ENCODE assay signal across 8 mouse cellular contexts in genomic region chr15:84639451-84640136, GRCm38 (mm10). TPM values are rescaled to one million over a fixed set of nuclear protein-coding genes. Genes with fewer than 3 reads are reported as not detected.
A peak's percentile ranks its signal among the peaks of the same experiment; 100 is the strongest.
DNase-seq lines count a peak whose midpoint lies in the region; ATAC-seq and TF ChIP-seq lines count a peak whose summit lies in the region.
"Had no signal": no experiment of that assay in that cellular context is flagged by ENCODE, and none has a peak within 500 bp of the region (broad histone marks: within the 10 kb centered on the region; RNA-seq: fewer than 3 reads in every experiment).

No protein-coding gene starts in this region.

- no peak overlapping the region for H3K4me3 ChIP-seq in midbrain, postnatal 0 days (ENCODE audit: low read depth, low read length)
- H3K4me3 ChIP-seq in midbrain, embryonic 15.5 days: no peak overlapping the region
- H3K4me3 ChIP-seq in stomach, embryonic 14.5 days (ENCODE audit: low read depth, low read length): no peak overlapping the region
- H3K4me3 ChIP-seq: hindbrain, embryonic 15.5 days had no signal

- no peak overlapping the region for H3K9ac ChIP-seq in midbrain, postnatal 0 days (replicated peaks; ENCODE audit: low read length, poor library complexity, severe bottlenecking)
- H3K9ac ChIP-seq in midbrain, embryonic 15.5 days: no peak overlapping the region
- H3K9ac ChIP-seq in stomach, embryonic 14.5 days (replicated peaks; ENCODE audit: low read depth, low read length): no peak overlapping the region
- H3K9ac ChIP-seq: hindbrain, embryonic 15.5 days had no signal

- H3K9me3 ChIP-seq in midbrain, postnatal 0 days (ENCODE audit: low read length): no peaks in the 10 kb centered on the region
- H3K9me3 ChIP-seq in midbrain, embryonic 15.5 days: no peaks in the 10 kb centered on the region
- no peaks in the 10 kb centered on the region for H3K9me3 ChIP-seq in stomach, embryonic 14.5 days (ENCODE audit: control insufficient read depth, low read depth, low read length)
- H3K9me3 ChIP-seq: hindbrain, embryonic 15.5 days had no signal

- no peak for TF ChIP-seq CTCF in midbrain, postnatal 0 days (IDR thresholded peaks at IDR 0.05)

- intact Hi-C loops in heart, postnatal 36 days (cut with DNase I): loop anchor here (10.0 kb wide), 1 partner anchor 785 kb away; no protein-coding TSS in a partner anchor

- H3K4me1 ChIP-seq in midbrain, postnatal 0 days (ENCODE audit: insufficient read depth, low read length): no peaks in the 10 kb centered on the region
- H3K4me1 ChIP-seq in midbrain, embryonic 15.5 days: no peaks in the 10 kb centered on the region
- peaks cover 21% of the 10 kb centered on the region; the same call in 1 of the 2 replicates for H3K4me1 ChIP-seq in stomach, embryonic 14.5 days (ENCODE audit: control insufficient read depth, insufficient read depth, low read length)
- H3K4me1 ChIP-seq: hindbrain, embryonic 15.5 days had no signal

- no peak overlapping the region for H3K4me2 ChIP-seq in midbrain, postnatal 0 days (ENCODE audit: low read depth, low read length, poor library complexity, severe bottlenecking)
- no peak overlapping the region for H3K4me2 ChIP-seq in midbrain, embryonic 15.5 days
- H3K4me2 ChIP-seq in stomach, embryonic 14.5 days (replicated peaks; ENCODE audit: low read depth, low read length): no peak overlapping the region
- H3K4me2 ChIP-seq: hindbrain, embryonic 15.5 days had no signal

- ATAC-seq in midbrain, postnatal 0 days (ENCODE audit: low FRiP score): 0 out of 2 replicates have a peak, but pooled peaks have one; percentile 27
- no peak for ATAC-seq in midbrain, embryonic 15.5 days (replicated peaks)
- no peak for ATAC-seq in stomach, embryonic 14.5 days (ENCODE audit: insufficient number of reproducible peaks, insufficient read depth, low FRiP score, low read depth)

- DNase-seq in midbrain, postnatal 0 days (ENCODE audit: low spot score): peak; percentile 63
- peak; percentile 60 to 71 for DNase-seq in gastrocnemius, adult 8-10 months (ENCODE audit: low spot score in 2 of 2)
- peak; percentile 63 to 77 for DNase-seq in heart, postnatal 36 days
- DNase-seq in liver: peak; percentile 23
- DNase-seq in spleen, postnatal 14 days (ENCODE audit: low spot score in 2 of 2): no peak

- 0 out of 2 replicates have a peak overlapping the region, but pooled peaks have one; percentile 32 for H3K27ac ChIP-seq in midbrain, postnatal 0 days (ENCODE audit: low read depth, low read length)
- no peak overlapping the region for H3K27ac ChIP-seq in midbrain, embryonic 15.5 days
- H3K27ac ChIP-seq in stomach, embryonic 14.5 days (ENCODE audit: low read length): peak overlapping the region; percentile 10; the same call in 1 of the 2 replicates
- H3K27ac ChIP-seq: hindbrain, embryonic 15.5 days had no signal

- H3K27me3 ChIP-seq in midbrain, postnatal 0 days (ENCODE audit: insufficient read depth, low read length): no peaks in the 10 kb centered on the region
- H3K27me3 ChIP-seq in midbrain, embryonic 15.5 days (replicated peaks): no peaks in the 10 kb centered on the region
- H3K27me3 ChIP-seq in stomach, embryonic 14.5 days (ENCODE audit: control insufficient read depth, insufficient read depth, low read length): no peaks in the 10 kb centered on the region
- H3K27me3 ChIP-seq: hindbrain, embryonic 15.5 days had no signal

- no peaks in the 10 kb centered on the region for H3K36me3 ChIP-seq in midbrain, postnatal 0 days (ENCODE audit: insufficient read depth, low read length)
- H3K36me3 ChIP-seq in midbrain, embryonic 15.5 days (replicated peaks): no peaks in the 10 kb centered on the region
- H3K36me3 ChIP-seq in stomach, embryonic 14.5 days (ENCODE audit: control insufficient read depth, insufficient read depth, low read length): no peaks in the 10 kb centered on the region
- H3K36me3 ChIP-seq: hindbrain, embryonic 15.5 days had no signal

- WGBS in midbrain, postnatal 0 days: 62% methylated on average over 6 of the region's 6 CpGs
- 66% methylated on average over 6 of the region's 6 CpGs for WGBS in midbrain, embryonic 15.5 days
- 46% methylated on average over 6 of the region's 6 CpGs for WGBS in stomach, embryonic 14.5 days

RNA-seq across cellular contexts. Expression of gene Prr5, which starts 29.8 kb away (rescaled TPM):
- 25.8 and 33.4 TPM in 2 replicates for total RNA-seq in midbrain, postnatal 0 days (2014; rRNA removed)
- polyA plus RNA-seq in midbrain, postnatal 0 days (2015; fragmentation: Nextera tagmentation; extraction: Ambion mirVana): 37.8 and 40.7 TPM in 2 replicates
- polyA plus RNA-seq in midbrain, embryonic 15.5 days (2015; fragmentation: Nextera tagmentation; extraction: Ambion mirVana): 27.5 and 27.7 TPM in 2 replicates
- 1 to 10 TPM; 1.1 to 3.5 (median 2.3) TPM for total RNA-seq in gastrocnemius, adult 8-10 months (2022)
- total RNA-seq in heart, postnatal 36 days (2021): 1 to 10 TPM; 3.1 to 3.7 TPM
- polyA plus RNA-seq in stomach, embryonic 14.5 days (2014; fragmentation: Nextera tagmentation; extraction: Ambion mirVana): 29.0 and 34.8 TPM in 2 replicates

Comparison
In these comparisons a context has a peak if more than half of its experiments do, and no peak if none do; other contexts are left out.
1. DNase-seq: peak in midbrain, postnatal 0 days (single experiment), gastrocnemius, adult 8-10 months (2 of 2), heart, postnatal 36 days (2 of 2) and liver (single experiment); none in spleen, postnatal 14 days (0 of 2).